17 mouse cellular contexts compared by ENCODE assay signal in genomic region chr12:3360043-3360442, GRCm38 (mm10). TPM values are rescaled to one million over a fixed set of nuclear protein-coding genes. Genes with fewer than 3 reads are reported as not detected.
DNase-seq lines count a peak whose midpoint lies in the region; ATAC-seq and TF ChIP-seq lines count a peak whose summit lies in the region.
"Had no signal": no experiment of that assay in that cellular context is flagged by ENCODE, and none has a peak within 500 bp of the region (broad histone marks: within the 10 kb centered on the region; RNA-seq: fewer than 3 reads in every experiment).

No protein-coding gene starts in this region.

- TF ChIP-seq CTCF in bone marrow macrophage, adult 2 months (IDR thresholded peaks at IDR 0.05; ENCODE audit: low read depth, low read length) = no peak

- ATAC-seq in megakaryocyte, adult 5-6 weeks (ENCODE audit: poor library complexity, severe bottlenecking) = peak; percentile 73
- ATAC-seq in hindbrain, embryonic 11.5 days (ENCODE audit: low FRiP score) = no peak

- TF ChIP-seq POLR2A in bone marrow macrophage, adult 2 months (IDR thresholded peaks at IDR 0.05; ENCODE audit: borderline replicate concordance, low read depth, low read length) = no peak

- H3K27me3 ChIP-seq in hindbrain, embryonic 11.5 days (ENCODE audit: control insufficient read depth, insufficient read depth, low read length) = no peaks in the 10 kb centered on the region
- H3K27me3 ChIP-seq: embryonic facial prominence, embryonic 12.5 days; forebrain, embryonic 15.5 days; heart, embryonic 12.5 days; Patski had no signal

- 85% methylated on average over 2 of the region's 2 CpGs for WGBS in hindbrain, embryonic 11.5 days

- no peaks in the 10 kb centered on the region for H3K9me3 ChIP-seq in hindbrain, embryonic 11.5 days (ENCODE audit: control insufficient read depth, low read length)
- H3K9me3 ChIP-seq: embryonic facial prominence, embryonic 12.5 days; forebrain, embryonic 15.5 days; heart, embryonic 12.5 days had no signal

- H3K36me3 ChIP-seq in hindbrain, embryonic 11.5 days (ENCODE audit: control insufficient read depth, insufficient read depth, low read length) = no peaks in the 10 kb centered on the region
- H3K36me3 ChIP-seq: embryonic facial prominence, embryonic 12.5 days; forebrain, embryonic 15.5 days; heart, embryonic 12.5 days; hindbrain, embryonic 10.5 days had no signal

- peaks cover 32% of the 10 kb centered on the region for H3K4me1 ChIP-seq in bone marrow macrophage, adult 2 months (ENCODE audit: control insufficient read depth, insufficient read depth, low read length)
- H3K4me1 ChIP-seq in hindbrain, embryonic 11.5 days (replicated peaks; ENCODE audit: control insufficient read depth, insufficient read depth, low read length) = no peaks in the 10 kb centered on the region
- H3K4me1 ChIP-seq: embryonic facial prominence, embryonic 12.5 days; heart, embryonic 12.5 days had no signal

- H3K9ac ChIP-seq in hindbrain, embryonic 11.5 days (ENCODE audit: low read depth, low read length) = no peak overlapping the region
- H3K9ac ChIP-seq: embryonic facial prominence, embryonic 12.5 days; forebrain, embryonic 15.5 days; heart, embryonic 12.5 days had no signal

- peak overlapping the region; percentile 75 for H3K27ac ChIP-seq in bone marrow macrophage, adult 2 months (ENCODE audit: insufficient read depth, low read depth, low read length)
- no peak overlapping the region for H3K27ac ChIP-seq in hindbrain, embryonic 11.5 days (ENCODE audit: low read depth, low read length)
- H3K27ac ChIP-seq: embryonic facial prominence, embryonic 12.5 days; forebrain, embryonic 15.5 days; heart, adult 2 months; hindbrain, embryonic 10.5 days had no signal

- no peak overlapping the region for H3K4me2 ChIP-seq in hindbrain, embryonic 11.5 days (replicated peaks; ENCODE audit: low read depth, low read length)
- H3K4me2 ChIP-seq: embryonic facial prominence, embryonic 12.5 days; forebrain, embryonic 15.5 days; heart, embryonic 12.5 days had no signal

- H3K4me3 ChIP-seq in bone marrow macrophage, adult 2 months (ENCODE audit: insufficient read depth, low read length) = no peak overlapping the region
- no peak overlapping the region for H3K4me3 ChIP-seq in hindbrain, embryonic 11.5 days (ENCODE audit: low read depth, low read length)
- H3K4me3 ChIP-seq: embryonic facial prominence, embryonic 12.5 days; forebrain, embryonic 15.5 days; heart, adult 2 months; heart, embryonic 12.5 days; hindbrain, embryonic 10.5 days had no signal

- DNase-seq in cerebellum, adult 9-10 months = peak; percentile 3
- no peak for DNase-seq in cerebellum, postnatal 14 days
- no peak for DNase-seq in adrenal gland, postnatal 14 days
- no peak for DNase-seq in adrenal gland, adult 8-10 months
- no peak for DNase-seq in hindbrain, embryonic 11.5 days (ENCODE audit: low spot score)
- DNase-seq: adrenal gland, postnatal 10 days; cerebellum, adult 18-20 months; cerebellum, postnatal 10 days; gastrocnemius, postnatal 36 days; heart, adult 2 months had no signal

RNA-seq across cellular contexts. Expression of gene Kif3c, which starts 4.9 kb away (rescaled TPM):
- polyA plus RNA-seq in bone marrow macrophage, adult 2 months (2012; ENCODE audit: insufficient read depth, insufficient read length, missing spikeins) = 22.0 and 24.7 TPM in 2 replicates
- 1.8 and 2.5 TPM in 2 replicates for total RNA-seq in megakaryocyte, adult 5-6 weeks (2015)
- 1.8 and 1.9 TPM in 2 replicates for total RNA-seq in megakaryocyte, adult 5-6 weeks (2017)
- 12.3 and 18.5 TPM in 2 replicates for total RNA-seq in adrenal gland, postnatal 14 days (2021)
- total RNA-seq in adrenal gland, adult 8-10 months (2022) = 10 to 100 TPM; 32.7 to 53.6 (median 38.6) TPM
- 23.4 and 28.3 TPM in 2 replicates for polyA plus RNA-seq in hindbrain, embryonic 11.5 days (2014; fragmentation: Nextera tagmentation; extraction: Ambion mirVana)

RNA-seq across cellular contexts. Expression of gene Rab10, which starts 50.3 kb away (rescaled TPM):
- polyA plus RNA-seq in bone marrow macrophage, adult 2 months (2012; ENCODE audit: insufficient read depth, insufficient read length, missing spikeins) = 143 and 145 TPM in 2 replicates
- total RNA-seq in megakaryocyte, adult 5-6 weeks (2015) = 68.7 and 74.6 TPM in 2 replicates
- total RNA-seq in megakaryocyte, adult 5-6 weeks (2017) = 94.9 and 96.9 TPM in 2 replicates
- 157 TPM in 2 replicates for total RNA-seq in adrenal gland, postnatal 14 days (2021)
- total RNA-seq in adrenal gland, adult 8-10 months (2022) = 100 to 1,000 TPM; 179 to 239 (median 190) TPM
- polyA plus RNA-seq in hindbrain, embryonic 11.5 days (2014; fragmentation: Nextera tagmentation; extraction: Ambion mirVana) = 120 and 127 TPM in 2 replicates
